In the genomic region with DNA sequence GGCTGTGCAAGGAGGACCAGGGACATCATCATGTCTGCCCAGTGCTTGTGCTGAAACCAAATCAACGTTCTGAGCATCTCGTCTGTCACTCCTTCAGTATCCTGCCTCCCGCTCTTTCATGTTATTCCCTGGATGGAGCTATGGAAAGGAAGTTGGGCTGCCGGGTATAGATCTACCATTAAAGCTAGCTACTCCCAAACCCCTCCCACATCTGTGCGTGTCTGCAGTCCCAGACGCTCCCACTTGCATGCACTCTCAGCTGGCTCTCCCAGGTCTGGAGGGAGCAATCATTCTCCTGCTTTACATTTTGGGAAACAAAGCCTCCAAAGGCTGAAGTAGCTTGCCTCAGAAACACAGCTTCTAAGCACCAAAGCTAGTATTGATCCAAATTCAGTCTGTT, we compare ENCODE assay signal across 28 mouse cellular contexts.
DNase-seq lines count a peak whose midpoint lies in the region; ATAC-seq lines count a peak whose summit lies in the region.
"Had no signal": no experiment of that assay in that cellular context is flagged by ENCODE, and none has a peak within 500 bp of the region (broad histone marks: within the 10 kb centered on the region; RNA-seq: fewer than 3 reads in every experiment).

No protein-coding gene starts in this region.

- WGBS in heart, embryonic 10.5 days, result 55% methylated on average over 6 of the region's 6 CpGs
- WGBS in liver, embryonic 12.5 days (ENCODE audit: insufficient replicate concordance), result 69% methylated on average over 6 of the region's 6 CpGs
- WGBS in liver, embryonic 13.5 days (ENCODE audit: insufficient replicate concordance), result 60% methylated on average over 6 of the region's 6 CpGs
- 50% methylated on average over 6 of the region's 6 CpGs for WGBS in neural tube, embryonic 15.5 days

- H3K9me3 ChIP-seq in heart, embryonic 10.5 days, result peaks cover 7% of the 10 kb centered on the region; the same call in 1 of the 2 replicates
- peaks cover 15% of the 10 kb centered on the region for H3K9me3 ChIP-seq in liver, embryonic 12.5 days (replicated peaks)
- peaks cover 16% of the 10 kb centered on the region for H3K9me3 ChIP-seq in liver, embryonic 13.5 days (replicated peaks)
- H3K9me3 ChIP-seq in neural tube, embryonic 15.5 days (replicated peaks), result no peaks in the 10 kb centered on the region
- H3K9me3 ChIP-seq: intestine, embryonic 15.5 days; limb, embryonic 10.5 days; stomach, embryonic 15.5 days had no signal

- ATAC-seq in liver, embryonic 12.5 days, result no peak
- no peak for ATAC-seq in liver, embryonic 13.5 days (ENCODE audit: low read depth)
- ATAC-seq in neural tube, embryonic 15.5 days (ENCODE audit: low FRiP score), result peak; percentile 69; the same call in 1 of the 2 replicates
- ATAC-seq: activated CD4-positive, CD25-positive, alpha-beta regulatory T cell, adult 4 months; hindbrain, postnatal 0 days; midbrain, embryonic 16.5 days had no signal

- no peaks in the 10 kb centered on the region for H3K36me3 ChIP-seq in heart, embryonic 10.5 days
- H3K36me3 ChIP-seq in liver, embryonic 12.5 days, result no peaks in the 10 kb centered on the region
- H3K36me3 ChIP-seq in liver, embryonic 13.5 days, result no peaks in the 10 kb centered on the region
- H3K36me3 ChIP-seq in neural tube, embryonic 15.5 days, result no peaks in the 10 kb centered on the region
- H3K36me3 ChIP-seq: heart, embryonic 12.5 days; hindbrain, embryonic 10.5 days; intestine, embryonic 15.5 days; limb, embryonic 10.5 days; limb, embryonic 15.5 days; stomach, embryonic 15.5 days had no signal

- no peak overlapping the region for H3K9ac ChIP-seq in liver, embryonic 12.5 days
- no peak overlapping the region for H3K9ac ChIP-seq in liver, embryonic 13.5 days
- H3K9ac ChIP-seq in neural tube, embryonic 15.5 days (replicated peaks), result no peak overlapping the region
- H3K9ac ChIP-seq: heart, embryonic 12.5 days; intestine, embryonic 15.5 days; limb, embryonic 15.5 days; stomach, embryonic 15.5 days had no signal

- peaks cover 34% of the 10 kb centered on the region for H3K4me1 ChIP-seq in heart, embryonic 10.5 days
- H3K4me1 ChIP-seq in liver, embryonic 12.5 days, result peaks cover 64% of the 10 kb centered on the region
- peaks cover 55% of the 10 kb centered on the region for H3K4me1 ChIP-seq in liver, embryonic 13.5 days (replicated peaks)
- H3K4me1 ChIP-seq in neural tube, embryonic 15.5 days, result peaks cover 6% of the 10 kb centered on the region; the same call in 1 of the 2 replicates

- H3K4me2 ChIP-seq in liver, embryonic 12.5 days, result no peak overlapping the region
- no peak overlapping the region for H3K4me2 ChIP-seq in liver, embryonic 13.5 days
- H3K4me2 ChIP-seq in neural tube, embryonic 15.5 days, result no peak overlapping the region
- H3K4me2 ChIP-seq: heart, embryonic 12.5 days; intestine, embryonic 15.5 days; limb, embryonic 15.5 days; midbrain, embryonic 11.5 days; stomach, embryonic 15.5 days had no signal

- no peaks in the 10 kb centered on the region for H3K27me3 ChIP-seq in heart, embryonic 10.5 days (ENCODE audit: insufficient read depth, poor library complexity, severe bottlenecking)
- H3K27me3 ChIP-seq in liver, embryonic 12.5 days (replicated peaks), result no peaks in the 10 kb centered on the region
- no peaks in the 10 kb centered on the region for H3K27me3 ChIP-seq in liver, embryonic 13.5 days
- H3K27me3 ChIP-seq in neural tube, embryonic 15.5 days (replicated peaks), result no peaks in the 10 kb centered on the region
- H3K27me3 ChIP-seq: heart, embryonic 12.5 days; intestine, embryonic 15.5 days; limb, embryonic 15.5 days; stomach, embryonic 15.5 days had no signal

- peak overlapping the region; percentile 80; the same call in 1 of the 2 replicates for H3K27ac ChIP-seq in heart, embryonic 10.5 days
- peak overlapping the region; percentile 84; the same call in 1 of the 2 replicates for H3K27ac ChIP-seq in liver, embryonic 12.5 days
- H3K27ac ChIP-seq in liver, embryonic 13.5 days, result 0 out of 2 replicates have a peak overlapping the region, but pooled peaks have one; percentile 85
- no peak overlapping the region for H3K27ac ChIP-seq in neural tube, embryonic 15.5 days (replicated peaks)
- H3K27ac ChIP-seq: hindbrain, embryonic 10.5 days; hindbrain, postnatal 0 days; limb, embryonic 15.5 days; stomach, embryonic 15.5 days had no signal

- no peak overlapping the region for H3K4me3 ChIP-seq in heart, embryonic 10.5 days
- H3K4me3 ChIP-seq in liver, embryonic 12.5 days, result no peak overlapping the region
- H3K4me3 ChIP-seq in liver, embryonic 13.5 days (replicated peaks), result no peak overlapping the region
- H3K4me3 ChIP-seq in neural tube, embryonic 15.5 days (replicated peaks), result no peak overlapping the region
- H3K4me3 ChIP-seq: heart, embryonic 12.5 days; hindbrain, embryonic 10.5 days; intestine, embryonic 15.5 days; limb, embryonic 10.5 days; limb, embryonic 15.5 days; stomach, embryonic 15.5 days had no signal

- no peak for DNase-seq in heart, embryonic 10.5 days (ENCODE audit: low spot score)
- DNase-seq in heart, postnatal 4 days, result no peak
- no peak for DNase-seq in liver
- no peak for DNase-seq in liver, embryonic 13.5 days
- DNase-seq: adrenal gland, adult 2 months; adrenal gland, postnatal 36 days; B cell, adult 2 months; cerebellum, adult 2 months; cerebellum, postnatal 14 days; gastrocnemius, postnatal 25 days; kidney, adult 9 months; kidney, postnatal 10 days; lung, adult 18-20 months; lung, postnatal 14 days; retina, postnatal 1 day; right cerebral cortex, postnatal 25 days had no signal
